Mouse (Mus musculus) bone marrow, adult 2 months (tissue): ENCODE measurements at regions not wholly inside any gene's neighbourhood (a gene's known extent, or its start where the extent isn't known, plus 50 kb on each side); places are given as distances from the start of the nearest gene placed in this dataset.

Experiments used
- CTCF ChIP-seq: fragments of 200-500 bp; IDR thresholded peaks from 2 replicates; pipeline ENCODE4 v1.5.1; 2011; ENCODE audit warnings: low read length, control low read depth; ENCODE audit not compliant: control insufficient read depth, insufficient read depth
- POLR2A ChIP-seq: fragments of 200-500 bp; IDR thresholded peaks from 2 replicates; pipeline ENCODE4 v1.6.1; 2011; ENCODE audit warnings: low read depth, mild to moderate bottlenecking, control low read depth, low read length, borderline replicate concordance; ENCODE audit not compliant: control insufficient read depth

DNA sequence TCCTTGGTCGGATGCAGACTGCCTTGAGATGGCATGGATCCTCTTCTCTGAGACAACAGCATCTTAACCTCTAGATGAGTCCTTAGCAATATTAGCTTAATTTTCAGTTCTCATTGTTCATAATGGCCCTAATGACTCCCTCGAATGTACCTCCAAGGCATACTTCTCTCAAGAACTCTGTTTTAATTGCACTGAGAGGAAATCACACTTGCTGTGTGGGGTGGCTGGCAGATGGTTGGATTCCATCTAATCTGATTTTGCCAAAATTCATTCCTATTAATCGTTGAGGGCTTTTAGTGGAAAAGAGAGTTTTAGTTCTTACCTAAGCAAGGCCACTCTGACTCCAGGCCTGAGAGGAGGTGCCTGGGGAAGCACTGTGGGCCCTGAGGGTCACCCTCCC, 158.3 kb upstream of the Spdye4c start:
- TF ChIP-seq CTCF (no peak), POLR2A (no peak)
